Mouse (Mus musculus): ENCODE results near the gene Krt5. TPM values are rescaled to one million over a fixed set of nuclear protein-coding genes. Genes with fewer than 3 reads are reported as not detected.

Krt5 gene
- polyA plus RNA-seq (2015; fragmentation: Nextera tagmentation; extraction: Ambion mirVana), result 4.7 and 11.1 TPM in 2 replicates

DNA sequence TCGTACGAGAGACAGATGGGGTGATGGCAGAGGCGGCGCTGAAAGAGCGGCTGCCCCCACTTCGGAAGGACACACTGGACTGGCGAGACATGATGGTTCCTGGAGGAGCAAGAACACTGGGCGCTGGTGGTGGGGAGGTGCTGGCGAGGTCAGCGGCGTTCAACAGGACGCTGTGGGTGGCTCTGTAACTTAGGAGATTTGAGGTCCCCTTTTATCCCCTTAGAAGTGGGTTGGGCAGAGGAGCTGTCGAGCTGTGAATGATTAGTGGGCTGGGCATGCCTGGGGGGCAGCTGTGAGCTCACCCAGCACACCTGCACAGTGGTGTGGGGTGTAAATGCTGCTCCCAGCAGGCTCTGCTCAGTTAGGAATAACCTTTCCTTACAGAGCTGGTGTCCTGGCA is at the start of gene Krt5:
Gene Krt5 (minus strand): TSS at position 179 of the 400 bp plus-strand sequence.
- H3K9me3 ChIP-seq, result no peaks in the 10 kb centered on the region
- H3K4me3 ChIP-seq, result no peak within 1 kb of the TSS
- no peak within 1 kb of the TSS for H3K4me2 ChIP-seq
- 41% methylated on average over 13 of the region's 13 CpGs for WGBS
- no peak for ATAC-seq (ENCODE audit: borderline replicate concordance, extremely low read depth, low FRiP score, low TSS enrichment)
- no peak within 1 kb of the TSS for H3K9ac ChIP-seq
- H3K27me3 ChIP-seq, result no peaks in the 10 kb centered on the region
- H3K27ac ChIP-seq, result no peak within 1 kb of the TSS
- no peaks in the 10 kb centered on the region for H3K4me1 ChIP-seq
- H3K36me3 ChIP-seq, result no peaks in the 10 kb centered on the region

DNA sequence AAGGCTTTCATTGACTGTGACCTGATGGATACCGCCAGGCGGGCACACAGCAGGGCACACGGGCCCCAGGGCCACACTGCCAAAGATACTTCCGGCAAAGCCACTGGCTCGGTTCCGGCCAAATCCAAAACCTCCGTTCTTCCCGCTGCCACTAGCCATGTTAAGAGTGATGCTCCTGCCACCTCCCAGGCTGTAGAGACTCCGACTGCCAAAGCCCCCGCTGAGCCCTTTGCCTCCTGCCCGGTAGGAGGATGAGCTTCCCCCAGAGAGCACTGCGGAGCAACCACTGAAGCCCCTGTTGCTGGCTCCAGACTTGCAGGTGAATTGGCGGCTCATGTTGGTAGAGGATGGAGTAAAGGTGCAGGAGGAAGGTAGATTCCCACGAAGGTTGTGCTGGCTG is 30.0 kb upstream of the Krt5 start, which contains the start of gene Krt71:
Gene Krt71 (minus strand): TSS at position 399 of the 400 bp plus-strand sequence.
- Histone ChIP-seq H3K9me3 (no peaks in the 10 kb centered on the region), H3K27me3 (peaks cover 5% of the 10 kb centered on the region; the same call in 1 of the 2 replicates), H3K4me1 (no peaks in the 10 kb centered on the region), H3K4me3 (no peak within 1 kb of the TSS), H3K36me3 (no peaks in the 10 kb centered on the region), H3K27ac (no peak within 1 kb of the TSS), H3K4me2 (no peak within 1 kb of the TSS), H3K9ac (no peak within 1 kb of the TSS)
- no peak for ATAC-seq (ENCODE audit: borderline replicate concordance, extremely low read depth, low FRiP score, low TSS enrichment)
- 52% methylated on average over 14 of the region's 14 CpGs for WGBS

DNA sequence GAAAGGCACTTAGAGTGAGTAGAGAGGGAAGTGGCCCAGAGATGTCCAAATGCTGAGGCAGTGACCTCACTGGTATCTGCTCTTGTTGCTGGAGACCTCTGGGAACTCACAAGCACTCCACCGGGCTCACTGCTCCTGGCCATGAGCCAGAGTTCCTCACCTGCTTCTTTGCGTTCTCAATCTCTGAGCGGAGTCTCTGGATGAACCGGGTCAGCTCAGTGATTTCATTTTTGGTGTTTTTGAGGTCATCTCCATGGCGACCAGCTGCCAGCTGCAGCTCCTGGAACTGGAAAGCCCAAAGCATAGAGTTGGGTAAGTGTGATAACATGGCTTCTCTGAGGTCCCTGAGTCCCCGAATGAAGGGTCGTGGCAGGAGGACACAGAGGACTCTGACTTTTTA is 25.1 kb upstream of the Krt5 start:
- H3K27me3 ChIP-seq, result peaks cover 5% of the 10 kb centered on the region; the same call in 1 of the 2 replicates
- WGBS, result 46% methylated on average over 7 of the region's 7 CpGs
- no peaks in the 10 kb centered on the region for H3K36me3 ChIP-seq
- no peaks in the 10 kb centered on the region for H3K9me3 ChIP-seq
- H3K9ac ChIP-seq, result no peak overlapping the region
- H3K27ac ChIP-seq, result no peak overlapping the region
- no peak for ATAC-seq (ENCODE audit: borderline replicate concordance, extremely low read depth, low FRiP score, low TSS enrichment)
- no peak overlapping the region for H3K4me2 ChIP-seq
- H3K4me1 ChIP-seq, result no peaks in the 10 kb centered on the region
- H3K4me3 ChIP-seq, result no peak overlapping the region

DNA sequence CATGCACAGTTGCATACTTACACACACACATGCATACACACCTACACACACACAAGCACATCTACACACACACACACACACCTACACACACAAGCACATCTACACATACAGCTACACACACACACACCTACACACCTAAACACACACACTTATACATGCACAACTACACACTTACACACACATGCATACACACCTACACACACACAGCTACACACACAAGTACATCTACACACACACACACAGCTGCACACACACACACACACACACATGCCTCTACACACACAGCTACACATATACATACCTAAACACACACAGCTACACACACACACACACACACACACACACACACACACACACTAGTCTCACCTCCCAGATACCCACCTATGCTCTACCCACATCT is 18.0 kb upstream of the Krt5 start:
- no peaks in the 10 kb centered on the region for H3K27me3 ChIP-seq
- no peak for ATAC-seq (ENCODE audit: borderline replicate concordance, extremely low read depth, low FRiP score, low TSS enrichment)
- no peaks in the 10 kb centered on the region for H3K9me3 ChIP-seq
- no peak overlapping the region for H3K4me3 ChIP-seq
- no peaks in the 10 kb centered on the region for H3K36me3 ChIP-seq
- H3K27ac ChIP-seq, result no peak overlapping the region
- no peaks in the 10 kb centered on the region for H3K4me1 ChIP-seq
- H3K4me2 ChIP-seq, result no peak overlapping the region
- no peak overlapping the region for H3K9ac ChIP-seq

DNA sequence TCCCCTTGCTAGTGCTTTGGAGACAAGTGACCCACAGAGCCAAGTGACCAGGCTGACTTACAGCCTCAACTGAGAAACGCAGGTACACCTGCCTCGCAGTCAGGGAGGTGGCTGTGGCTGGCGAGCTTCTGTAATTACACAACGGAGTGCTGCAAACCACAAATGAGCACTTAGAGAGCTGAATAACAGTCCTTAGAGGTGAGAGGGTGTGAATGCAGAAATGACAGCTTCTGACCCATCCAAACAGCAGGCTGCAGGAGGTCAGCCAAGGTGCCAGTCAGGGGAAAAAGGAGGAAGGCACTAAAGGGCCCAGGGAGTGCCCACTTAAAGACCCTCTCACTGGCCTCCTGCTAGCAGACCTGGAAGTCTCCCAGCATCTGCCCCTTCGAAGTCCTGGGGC is 12.0 kb upstream of the Krt5 start:
- no peaks in the 10 kb centered on the region for H3K36me3 ChIP-seq
- no peak overlapping the region for H3K27ac ChIP-seq
- no peaks in the 10 kb centered on the region for H3K4me1 ChIP-seq
- no peak overlapping the region for H3K9ac ChIP-seq
- H3K4me2 ChIP-seq, result no peak overlapping the region
- no peaks in the 10 kb centered on the region for H3K27me3 ChIP-seq
- WGBS, result 28% methylated on average over 5 of the region's 5 CpGs
- ATAC-seq (ENCODE audit: borderline replicate concordance, extremely low read depth, low FRiP score, low TSS enrichment), result no peak
- H3K9me3 ChIP-seq, result no peaks in the 10 kb centered on the region
- no peak overlapping the region for H3K4me3 ChIP-seq

DNA sequence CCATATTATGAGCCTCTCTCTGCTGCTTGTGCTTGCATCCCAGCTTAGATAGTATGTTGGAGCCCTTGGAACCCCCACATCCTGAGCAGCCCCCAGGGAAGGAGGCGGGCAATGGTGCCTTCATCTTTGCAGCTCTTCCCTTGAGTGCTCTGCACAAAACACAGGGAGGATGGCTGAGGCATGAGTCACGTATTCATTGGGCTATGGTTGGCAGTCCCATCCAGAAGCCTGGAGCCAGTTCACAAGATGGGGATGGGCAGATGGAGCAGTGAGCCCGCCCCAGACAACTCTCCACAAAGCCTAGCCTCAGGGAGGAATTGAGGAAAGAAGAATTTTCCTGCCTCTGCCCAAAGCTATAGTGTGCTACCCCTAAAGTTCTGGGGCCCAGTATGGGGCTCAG is 3.1 kb upstream of the Krt5 start:
- H3K4me3 ChIP-seq, result no peak overlapping the region
- WGBS, result 79% methylated on average over 3 of the region's 3 CpGs
- H3K9ac ChIP-seq, result no peak overlapping the region
- no peaks in the 10 kb centered on the region for H3K9me3 ChIP-seq
- H3K27me3 ChIP-seq, result no peaks in the 10 kb centered on the region
- ATAC-seq (ENCODE audit: borderline replicate concordance, extremely low read depth, low FRiP score, low TSS enrichment), result no peak
- H3K27ac ChIP-seq, result no peak overlapping the region
- H3K4me2 ChIP-seq, result no peak overlapping the region
- no peaks in the 10 kb centered on the region for H3K4me1 ChIP-seq
- H3K36me3 ChIP-seq, result no peaks in the 10 kb centered on the region

DNA sequence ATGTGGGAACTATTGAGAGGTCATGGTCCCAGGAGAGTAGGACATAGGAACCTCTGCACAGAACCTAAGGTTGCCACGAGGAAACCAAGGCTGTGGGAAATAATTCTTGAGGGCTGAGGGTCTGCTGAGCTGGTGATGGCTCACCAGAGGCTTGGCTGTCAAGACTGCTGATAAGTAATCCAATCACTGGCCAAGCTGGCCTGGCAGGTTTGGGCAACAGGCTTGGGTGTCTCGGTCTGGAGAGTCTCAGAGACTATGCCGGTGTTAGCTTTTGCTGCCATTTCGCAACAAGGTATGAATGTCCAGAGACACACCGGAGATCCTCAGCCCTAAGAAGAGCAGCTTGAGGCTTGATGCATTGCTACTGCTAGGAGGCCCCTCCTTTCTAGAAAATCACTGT is 1.7 kb upstream of the Krt5 start:
- H3K36me3 ChIP-seq, result no peaks in the 10 kb centered on the region
- no peak overlapping the region for H3K27ac ChIP-seq
- no peaks in the 10 kb centered on the region for H3K9me3 ChIP-seq
- H3K27me3 ChIP-seq, result no peaks in the 10 kb centered on the region
- H3K4me1 ChIP-seq, result no peaks in the 10 kb centered on the region
- ATAC-seq (ENCODE audit: borderline replicate concordance, extremely low read depth, low FRiP score, low TSS enrichment), result no peak
- no peak overlapping the region for H3K4me2 ChIP-seq
- 44% methylated on average over 5 of the region's 5 CpGs for WGBS
- no peak overlapping the region for H3K9ac ChIP-seq
- H3K4me3 ChIP-seq, result no peak overlapping the region

DNA sequence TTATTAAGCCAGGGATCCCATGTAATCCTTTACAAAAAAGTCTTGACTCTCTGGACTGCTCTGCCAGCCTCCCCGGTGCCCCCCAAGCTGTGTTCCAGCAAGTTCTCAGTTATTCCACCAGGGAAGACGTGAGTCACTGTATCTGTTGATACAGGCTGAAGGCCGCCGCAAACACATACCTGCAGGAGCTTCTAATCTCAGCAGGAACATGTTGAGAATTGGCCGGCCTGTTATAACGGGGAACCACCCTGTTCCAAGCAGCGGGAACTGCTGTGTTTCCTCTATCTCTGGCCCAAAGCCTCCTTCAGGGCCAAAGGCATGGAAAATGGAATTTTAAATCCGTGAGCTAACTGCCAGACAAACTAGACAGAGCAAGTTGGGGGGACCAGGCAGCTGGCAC is 1.0 kb upstream of the Krt5 start:
- ATAC-seq (ENCODE audit: borderline replicate concordance, extremely low read depth, low FRiP score, low TSS enrichment), result no peak
- Histone ChIP-seq H3K9ac (no peak overlapping the region), H3K4me2 (no peak overlapping the region), H3K4me3 (no peak overlapping the region), H3K9me3 (no peaks in the 10 kb centered on the region), H3K27ac (no peak overlapping the region), H3K4me1 (no peaks in the 10 kb centered on the region), H3K36me3 (no peaks in the 10 kb centered on the region), H3K27me3 (no peaks in the 10 kb centered on the region)
- WGBS, result 70% methylated on average over 8 of the region's 8 CpGs

DNA sequence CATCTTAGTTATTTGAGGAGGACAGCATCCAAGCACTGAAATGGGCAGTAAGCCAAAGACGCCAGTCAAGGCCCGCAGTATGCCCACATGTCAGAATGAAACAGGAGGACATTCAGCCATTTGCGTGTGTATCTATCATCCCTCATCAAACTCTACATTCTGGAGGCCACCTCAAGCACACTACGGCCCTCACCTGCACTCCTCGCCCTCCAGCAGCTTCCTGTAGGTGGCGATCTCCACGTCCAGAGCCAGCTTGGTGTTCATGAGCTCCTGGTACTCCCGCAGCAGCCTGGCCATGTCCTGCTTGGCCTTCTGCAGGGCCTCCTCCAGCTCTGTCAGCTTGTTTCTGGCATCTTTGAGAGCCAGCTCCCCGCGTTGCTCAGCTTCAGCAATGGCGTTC is 4.0 kb downstream of the Krt5 start:
- H3K9ac ChIP-seq, result no peak overlapping the region
- ATAC-seq (ENCODE audit: borderline replicate concordance, extremely low read depth, low FRiP score, low TSS enrichment), result no peak
- H3K9me3 ChIP-seq, result no peaks in the 10 kb centered on the region
- no peak overlapping the region for H3K4me2 ChIP-seq
- WGBS, result 53% methylated on average over 11 of the region's 11 CpGs
- H3K27me3 ChIP-seq, result no peaks in the 10 kb centered on the region
- no peak overlapping the region for H3K4me3 ChIP-seq
- no peaks in the 10 kb centered on the region for H3K4me1 ChIP-seq
- H3K27ac ChIP-seq, result no peak overlapping the region
- H3K36me3 ChIP-seq, result no peaks in the 10 kb centered on the region

DNA sequence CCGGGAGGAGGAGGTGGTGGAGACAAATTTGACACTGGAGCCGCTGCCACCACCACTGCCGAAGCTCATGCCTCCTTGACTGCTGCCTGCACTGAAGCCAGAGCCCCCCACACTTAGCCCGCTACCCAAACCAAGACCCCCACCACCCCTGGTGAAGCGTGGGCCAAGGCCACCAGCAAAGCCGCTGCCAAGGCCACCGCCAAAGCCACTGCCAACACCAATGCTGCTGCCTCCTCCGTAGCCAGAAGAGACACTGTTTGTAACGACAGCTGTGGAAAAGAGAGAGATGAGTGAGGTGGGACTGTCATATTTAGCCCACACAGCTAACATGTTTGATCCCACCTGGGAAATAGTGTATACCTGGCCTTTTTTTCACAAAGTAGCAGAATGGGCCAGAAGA is 5.2 kb downstream of the Krt5 start:
- no peak for ATAC-seq (ENCODE audit: borderline replicate concordance, extremely low read depth, low FRiP score, low TSS enrichment)
- no peak overlapping the region for H3K4me2 ChIP-seq
- no peak overlapping the region for H3K27ac ChIP-seq
- 63% methylated on average over 9 of the region's 9 CpGs for WGBS
- no peaks in the 10 kb centered on the region for H3K9me3 ChIP-seq
- no peaks in the 10 kb centered on the region for H3K36me3 ChIP-seq
- H3K4me1 ChIP-seq, result no peaks in the 10 kb centered on the region
- no peak overlapping the region for H3K4me3 ChIP-seq
- H3K9ac ChIP-seq, result no peak overlapping the region
- no peaks in the 10 kb centered on the region for H3K27me3 ChIP-seq

DNA sequence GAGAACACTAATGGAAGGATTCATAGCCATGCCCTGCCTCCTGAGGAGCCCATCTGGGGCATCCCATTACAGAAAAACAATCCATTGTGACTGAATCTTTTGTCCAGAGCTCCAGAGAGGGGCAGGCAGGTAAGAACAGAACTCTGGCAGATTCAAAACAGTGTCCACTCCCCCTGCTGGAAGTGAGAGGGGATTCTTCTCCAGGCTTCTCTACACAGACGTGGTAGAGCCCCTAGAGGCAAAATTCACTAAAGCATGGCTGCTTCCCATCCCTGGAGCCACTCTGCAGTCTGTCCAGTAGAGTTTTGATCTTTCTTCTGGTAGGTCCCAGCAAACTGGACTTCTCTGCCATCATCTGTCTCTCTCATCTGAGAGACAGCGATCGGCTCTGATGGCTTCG is 8.6 kb downstream of the Krt5 start:
- no peak for ATAC-seq (ENCODE audit: borderline replicate concordance, extremely low read depth, low FRiP score, low TSS enrichment)
- WGBS, result 64% methylated on average over 4 of the region's 4 CpGs
- Histone ChIP-seq H3K27ac (no peak overlapping the region), H3K27me3 (no peaks in the 10 kb centered on the region), H3K9ac (no peak overlapping the region), H3K36me3 (no peaks in the 10 kb centered on the region), H3K9me3 (no peaks in the 10 kb centered on the region), H3K4me1 (no peaks in the 10 kb centered on the region), H3K4me3 (no peak overlapping the region), H3K4me2 (no peak overlapping the region)

DNA sequence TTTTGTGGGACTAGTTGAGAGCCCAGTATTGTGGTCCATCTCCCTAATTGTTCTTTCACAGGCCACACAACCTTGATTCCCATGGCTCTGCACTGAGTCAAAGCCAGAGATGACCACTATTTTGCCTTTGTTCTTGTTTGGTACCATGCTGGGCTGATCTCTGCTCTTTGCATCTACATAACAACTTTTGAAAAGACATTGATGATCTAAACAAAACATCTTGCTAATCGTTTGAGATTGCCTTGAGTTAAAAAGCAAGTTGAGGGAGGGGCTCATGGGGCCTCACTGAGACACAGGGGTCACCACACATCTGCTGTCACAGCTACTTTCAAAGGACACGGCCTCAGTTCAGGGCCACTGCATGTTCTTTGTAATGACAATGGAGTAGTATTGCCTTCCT is 10.3 kb downstream of the Krt5 start:
- ATAC-seq (ENCODE audit: borderline replicate concordance, extremely low read depth, low FRiP score, low TSS enrichment), result no peak
- H3K4me3 ChIP-seq, result no peak overlapping the region
- 24% methylated on average over 2 of the region's 2 CpGs for WGBS

DNA sequence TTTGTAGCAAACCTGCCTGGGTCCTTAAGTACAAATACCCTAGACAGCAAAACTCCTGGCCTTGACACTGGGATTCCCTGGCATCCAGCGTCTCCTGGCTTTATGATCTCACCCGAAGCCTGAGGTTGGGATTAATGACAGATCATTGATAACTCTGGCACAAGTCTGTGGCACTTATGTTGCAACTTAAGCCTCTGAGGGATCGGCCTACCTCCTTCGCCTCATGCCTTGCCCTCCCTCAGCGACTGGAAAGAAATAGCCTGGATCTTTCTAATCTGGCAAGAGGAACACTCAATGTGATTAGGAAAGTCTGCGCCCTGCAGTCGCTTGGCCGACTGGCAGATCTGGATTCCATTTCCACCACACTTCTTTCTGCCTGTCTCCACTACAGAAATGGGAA is 12.8 kb downstream of the Krt5 start:
- Histone ChIP-seq H3K27ac (no peak overlapping the region), H3K4me2 (no peak overlapping the region), H3K4me1 (no peaks in the 10 kb centered on the region), H3K36me3 (no peaks in the 10 kb centered on the region), H3K9me3 (no peaks in the 10 kb centered on the region), H3K27me3 (no peaks in the 10 kb centered on the region), H3K4me3 (no peak overlapping the region), H3K9ac (no peak overlapping the region)
- WGBS, result 74% methylated on average over 8 of the region's 8 CpGs
- ATAC-seq (ENCODE audit: borderline replicate concordance, extremely low read depth, low FRiP score, low TSS enrichment), result no peak

More for the DNA sequence above, 10.3 kb downstream of the Krt5 start:
- no peaks in the 10 kb centered on the region for H3K9me3 ChIP-seq
- H3K4me2 ChIP-seq, result no peak overlapping the region
- no peaks in the 10 kb centered on the region for H3K27me3 ChIP-seq
- H3K36me3 ChIP-seq, result no peaks in the 10 kb centered on the region
- H3K9ac ChIP-seq, result no peak overlapping the region
- no peak overlapping the region for H3K27ac ChIP-seq
- no peaks in the 10 kb centered on the region for H3K4me1 ChIP-seq
